Mouse (Mus musculus) hindbrain, embryonic 10.5 days (tissue): ENCODE measurements at regions not wholly inside any gene's neighbourhood (a gene's known extent, or its start where the extent isn't known, plus 50 kb on each side); places are given as distances from the start of the nearest gene placed in this dataset.
"Not testable (repeated sequence)": the region's sequence is repeated elsewhere in the genome, so short reads cannot be mapped to it uniquely, and the experiment has no call there.

Source experiments
- DNase-seq: peaks from one replicate; pipeline ENCODE4 v3.0.0-alpha.2; 2017; ENCODE audit warnings: low spot score
- H3K27ac ChIP-seq: fragments of 300-500 bp; sonication (generic); 2 replicates; pipeline ENCODE4 v1.5.1; 2016; ENCODE audit warnings: mild to moderate bottlenecking, moderate library complexity
- H3K27me3 ChIP-seq: fragments of 300-500 bp; sonication (generic); 2 replicates; pipeline ENCODE4 v1.6.1; 2016; ENCODE audit warnings: mild to moderate bottlenecking; ENCODE audit not compliant: poor library complexity, insufficient read depth, severe bottlenecking
- H3K36me3 ChIP-seq: fragments of 300-500 bp; sonication (generic); 2 replicates; pipeline ENCODE4 v1.6.1; 2016; ENCODE audit warnings: mild to moderate bottlenecking, moderate library complexity
- H3K4me1 ChIP-seq: fragments of 300-500 bp; sonication (generic); replicated peaks from 2 replicates; pipeline ENCODE4 v1.6.1; 2016; ENCODE audit warnings: mild to moderate bottlenecking
- H3K4me3 ChIP-seq: fragments of 300-500 bp; sonication (generic); 2 replicates; pipeline ENCODE4 v1.5.1; 2016; ENCODE audit warnings: mild to moderate bottlenecking, moderate library complexity
- H3K9me3 ChIP-seq: fragments of 300-500 bp; sonication (generic); 2 replicates; pipeline ENCODE4 v1.6.1; 2016; ENCODE audit warnings: mild to moderate bottlenecking, moderate library complexity
- WGBS: fragments of 180-500 bp; shearing (Covaris S2); methylation state at CpG from one replicate; pipeline ENCODE4 v1.1.7; 2016; 5-methylcytosine and 5-hydroxymethylcytosine counted together

GRCm38 (mm10) chr5:134848981-134849380 lies 57.6 kb downstream of the Tmem270 start:
- H3K36me3 ChIP-seq = no peaks in the 10 kb centered on the region
- H3K4me3 ChIP-seq = no peak overlapping the region
- no peaks in the 10 kb centered on the region for H3K4me1 ChIP-seq
- H3K9me3 ChIP-seq = peaks cover 6% of the 10 kb centered on the region; the same call in 1 of the 2 replicates
- no peaks in the 10 kb centered on the region for H3K27me3 ChIP-seq
- 96% methylated on average over 9 of the region's 9 CpGs for WGBS
- DNase-seq = no peak
- no peak overlapping the region for H3K27ac ChIP-seq

GRCm38 (mm10) chr5:134848571-134848970 lies 58.0 kb downstream of the Tmem270 start:
- H3K4me1 ChIP-seq = no peaks in the 10 kb centered on the region
- no peaks in the 10 kb centered on the region for H3K36me3 ChIP-seq
- H3K27ac ChIP-seq = no peak overlapping the region
- WGBS = 94% methylated on average over 13 of the region's 13 CpGs
- no peaks in the 10 kb centered on the region for H3K27me3 ChIP-seq
- no peak overlapping the region for H3K4me3 ChIP-seq
- no peak for DNase-seq
- peaks cover 10% of the 10 kb centered on the region; the same call in 1 of the 2 replicates for H3K9me3 ChIP-seq

DNA sequence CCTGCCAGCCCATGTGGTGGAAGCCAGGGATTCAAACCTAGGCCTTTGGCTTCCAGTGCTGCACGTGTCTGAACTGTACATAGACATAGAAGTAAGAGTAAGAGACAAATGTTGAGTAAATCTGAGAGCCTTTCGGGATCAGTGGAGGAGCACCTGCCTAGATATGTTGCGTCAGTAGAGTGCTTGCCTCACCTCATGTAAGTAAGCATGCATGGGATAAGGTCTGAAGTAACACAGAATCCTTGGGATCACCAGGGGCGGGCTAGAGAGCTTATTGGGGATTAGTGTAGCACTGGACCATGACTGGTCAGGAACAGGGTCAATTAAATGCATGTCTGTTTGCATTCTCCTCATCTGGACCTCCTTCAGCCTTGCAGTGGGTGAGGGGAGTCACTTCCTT lies 61.1 kb downstream of the Tmem270 start:
- Histone ChIP-seq H3K36me3 (no peaks in the 10 kb centered on the region), H3K4me1 (no peaks in the 10 kb centered on the region), H3K9me3 (peaks cover 22% of the 10 kb centered on the region; the same call in 1 of the 2 replicates), H3K27ac (no peak overlapping the region), H3K4me3 (no peak overlapping the region), H3K27me3 (no peaks in the 10 kb centered on the region)
- WGBS = 83% methylated on average over 4 of the region's 4 CpGs
- no peak for DNase-seq

DNA sequence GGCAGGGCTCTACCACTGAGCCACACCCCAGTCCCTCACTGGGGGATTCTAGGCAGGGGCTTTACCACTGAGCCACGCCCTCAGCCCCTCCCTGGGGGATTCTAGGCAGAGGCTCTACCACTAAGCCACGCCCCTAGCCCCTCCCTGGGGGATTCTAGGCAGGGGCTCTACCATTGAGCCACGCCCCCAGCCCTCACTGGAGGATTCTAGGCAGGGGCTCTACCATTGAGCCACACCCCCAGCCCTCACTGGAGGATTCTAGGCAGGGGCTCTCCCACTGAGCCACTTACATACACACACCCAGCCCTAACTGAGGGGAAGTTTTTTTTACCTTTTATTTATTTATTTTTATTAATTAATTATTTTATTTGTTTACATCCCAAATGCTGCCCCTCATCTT lies 62.3 kb downstream of the Tmem270 start:
- not testable (repeated sequence) for H3K4me1 ChIP-seq, H3K4me3 ChIP-seq, H3K27ac ChIP-seq, H3K36me3 ChIP-seq, DNase-seq, H3K27me3 ChIP-seq
- WGBS = 88% methylated on average over 3 of the region's 3 CpGs
- H3K9me3 ChIP-seq = peaks cover 24% of the 10 kb centered on the region; the same call in 1 of the 2 replicates

DNA sequence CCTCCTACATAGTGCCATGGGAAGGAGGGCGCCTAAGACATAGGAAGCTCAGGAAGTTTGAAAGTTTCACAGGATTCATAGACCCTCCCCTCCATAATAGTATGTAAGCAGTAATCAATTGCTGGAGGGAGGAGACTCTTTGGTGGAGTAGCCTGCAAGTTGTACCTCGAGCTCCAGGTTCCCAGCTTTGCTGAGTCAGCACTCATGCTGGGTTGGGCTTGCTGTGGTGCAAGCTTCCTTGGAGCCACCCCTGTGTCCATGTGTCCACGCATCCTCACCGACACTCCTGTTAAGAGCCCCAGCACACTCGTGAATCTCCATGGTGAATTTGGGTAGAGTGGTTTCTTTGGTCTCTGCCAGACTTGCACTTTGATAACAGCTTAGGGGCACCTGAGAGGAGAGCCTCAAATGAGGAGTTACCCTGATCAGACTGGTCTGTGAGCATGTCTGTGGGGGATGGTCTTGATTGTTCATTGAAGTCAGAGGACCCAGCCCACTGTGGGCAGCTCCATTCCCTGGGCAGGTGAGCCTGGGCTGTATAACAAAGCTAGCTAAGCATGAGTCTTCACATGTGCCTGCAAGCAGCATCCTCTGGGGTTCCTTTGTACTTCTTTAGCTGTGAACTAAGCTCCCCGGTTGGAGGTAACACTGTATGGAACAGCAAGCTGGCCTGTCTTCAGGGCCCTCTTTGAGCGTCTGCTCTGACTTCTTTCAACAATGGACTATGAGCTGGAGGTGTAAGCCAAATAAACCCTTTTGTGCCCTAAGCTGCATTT lies 65.1 kb downstream of the Tmem270 start:
- no peak overlapping the region for H3K4me3 ChIP-seq
- no peak overlapping the region for H3K27ac ChIP-seq
- no peak for DNase-seq
- H3K4me1 ChIP-seq = no peaks in the 10 kb centered on the region
- H3K36me3 ChIP-seq = no peaks in the 10 kb centered on the region
- 88% methylated on average over 7 of the region's 7 CpGs for WGBS
- H3K9me3 ChIP-seq = peaks cover 24% of the 10 kb centered on the region; the same call in 1 of the 2 replicates
- H3K27me3 ChIP-seq = no peaks in the 10 kb centered on the region

- no peak for DNase-seq
- Histone ChIP-seq H3K36me3 (no peaks in the 10 kb centered on the region), H3K9me3 (peaks cover 6% of the 10 kb centered on the region; the same call in 1 of the 2 replicates), H3K27ac (no peak overlapping the region), H3K4me1 (no peaks in the 10 kb centered on the region), H3K27me3 (no peaks in the 10 kb centered on the region), H3K4me3 (no peak overlapping the region)
Observed at GRCm38 (mm10) chr5:134836489-134836888, 70.0 kb downstream of the Tmem270 start.

- H3K4me3 ChIP-seq = no peak overlapping the region
- DNase-seq = no peak
- H3K27me3 ChIP-seq = no peaks in the 10 kb centered on the region
- H3K27ac ChIP-seq = no peak overlapping the region
- 78% methylated on average over 8 of the region's 8 CpGs for WGBS
- no peaks in the 10 kb centered on the region for H3K9me3 ChIP-seq
- H3K36me3 ChIP-seq = no peaks in the 10 kb centered on the region
- H3K4me1 ChIP-seq = no peaks in the 10 kb centered on the region
Observed at GRCm38 (mm10) chr5:134832896-134833295, 73.6 kb downstream of the Tmem270 start.

GRCm38 (mm10) chr5:134817671-134818070 lies 70.5 kb upstream of the Eln start:
- Histone ChIP-seq H3K4me3 (no peak overlapping the region), H3K4me1 (no peaks in the 10 kb centered on the region), H3K9me3 (0 out of 2 replicates have a peak, but pooled peaks cover 5% of the 10 kb centered on the region), H3K27ac (no peak overlapping the region), H3K36me3 (no peaks in the 10 kb centered on the region), H3K27me3 (no peaks in the 10 kb centered on the region)
- no peak for DNase-seq
- WGBS = 74% methylated on average over 4 of the region's 4 CpGs

GRCm38 (mm10) chr5:134809121-134809520 lies 62.0 kb upstream of the Eln start:
- H3K4me3 ChIP-seq = no peak overlapping the region
- peaks cover 13% of the 10 kb centered on the region for H3K9me3 ChIP-seq
- no peak for DNase-seq
- H3K27ac ChIP-seq = no peak overlapping the region
- no peaks in the 10 kb centered on the region for H3K4me1 ChIP-seq
- WGBS = 78% methylated on average over 9 of the region's 9 CpGs
- no peaks in the 10 kb centered on the region for H3K27me3 ChIP-seq
- no peaks in the 10 kb centered on the region for H3K36me3 ChIP-seq

DNA sequence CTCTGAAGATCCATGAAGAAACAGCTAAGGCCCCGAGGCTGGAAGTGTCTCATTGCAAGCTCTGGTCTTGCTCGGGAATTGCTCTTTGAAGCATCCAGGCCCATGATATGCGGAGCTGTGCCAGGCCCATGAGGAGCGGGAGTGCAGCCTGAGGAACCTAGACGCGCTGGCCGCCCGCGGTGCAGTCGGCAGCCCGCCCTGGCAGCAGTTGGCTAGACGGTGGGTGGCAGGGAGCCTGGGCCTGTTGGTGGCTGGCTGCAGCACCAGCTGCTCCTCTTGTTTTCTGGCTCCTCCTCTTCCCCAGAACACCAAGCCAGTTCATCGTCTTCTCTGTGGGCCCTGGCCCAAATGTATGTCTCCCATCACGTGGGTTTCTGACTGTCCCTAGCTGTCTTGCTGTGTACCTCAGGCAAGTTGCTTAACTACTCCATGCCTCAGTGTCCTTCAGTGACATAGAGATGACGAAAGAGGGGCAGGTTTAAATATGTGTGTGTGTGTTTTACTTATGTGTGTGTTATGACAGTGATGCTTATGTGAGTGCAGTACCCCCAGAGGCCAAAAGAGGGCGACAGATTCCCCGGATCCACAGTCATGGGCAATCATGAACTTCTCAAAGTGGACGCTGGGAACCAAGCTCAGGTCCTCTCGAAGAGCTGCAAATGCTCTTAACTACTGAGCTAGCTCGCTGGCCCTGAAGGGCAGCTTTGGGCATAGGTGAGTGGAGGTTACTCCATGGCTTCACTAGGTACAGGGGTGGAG lies 57.3 kb upstream of the Eln start:
- no peak for DNase-seq
- Histone ChIP-seq H3K36me3 (no peaks in the 10 kb centered on the region), H3K27ac (no peak overlapping the region), H3K4me3 (no peak overlapping the region), H3K9me3 (peaks cover 15% of the 10 kb centered on the region), H3K27me3 (no peaks in the 10 kb centered on the region), H3K4me1 (no peaks in the 10 kb centered on the region)
- WGBS = 90% methylated on average over 20 of the region's 20 CpGs

DNA sequence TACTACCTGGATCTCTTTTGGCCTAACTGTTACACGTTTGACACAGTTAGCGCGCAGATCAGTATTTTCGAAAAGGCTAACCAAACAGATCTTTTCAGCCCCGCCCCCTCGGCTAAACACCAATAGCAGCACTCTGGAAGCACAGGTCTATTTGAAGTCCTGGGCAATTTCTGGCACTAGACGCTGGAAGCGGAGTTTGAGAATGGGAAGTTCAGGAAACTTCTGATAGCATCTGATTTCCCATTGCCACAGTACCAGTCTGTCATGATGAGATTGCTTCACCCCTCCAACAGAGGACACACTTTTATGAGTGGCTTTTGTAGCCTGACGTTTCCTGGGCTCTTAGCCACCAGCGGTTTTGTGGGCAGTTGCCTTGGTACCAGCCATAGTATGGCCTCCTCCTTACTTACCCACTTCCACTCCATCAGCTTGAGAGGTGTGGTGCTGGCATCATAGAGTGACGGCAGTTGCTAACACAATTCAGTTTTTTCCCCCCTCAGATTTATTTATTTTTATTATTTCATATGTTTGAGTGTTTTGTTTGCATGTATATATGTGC lies 55.1 kb upstream of the Eln start:
- no peak overlapping the region for H3K4me3 ChIP-seq
- H3K4me1 ChIP-seq = peaks cover 8% of the 10 kb centered on the region; the same call in 1 of the 2 replicates
- peaks cover 15% of the 10 kb centered on the region for H3K9me3 ChIP-seq
- H3K27me3 ChIP-seq = no peaks in the 10 kb centered on the region
- 88% methylated on average over 11 of the region's 11 CpGs for WGBS
- no peaks in the 10 kb centered on the region for H3K36me3 ChIP-seq
- H3K27ac ChIP-seq = no peak overlapping the region
- DNase-seq = no peak

DNA sequence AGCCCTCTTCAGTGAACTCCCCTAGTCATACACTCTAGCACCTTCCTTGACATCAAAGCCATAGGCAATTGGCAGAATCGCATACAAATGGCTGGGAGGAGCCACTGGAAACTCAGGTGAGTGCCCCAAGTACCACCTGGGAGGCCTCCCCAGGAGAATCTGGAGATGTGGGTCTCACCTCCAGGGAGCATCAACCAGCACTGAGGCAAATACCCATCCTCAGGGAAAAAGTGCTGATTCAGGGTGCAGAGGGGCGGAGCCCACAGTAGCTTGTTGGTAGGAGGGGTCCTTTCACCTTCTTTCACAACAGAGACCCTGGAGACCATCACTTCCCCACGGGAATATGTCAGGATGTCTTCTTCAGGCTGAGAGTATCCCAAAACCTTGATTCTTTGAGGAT lies 53.4 kb upstream of the Eln start:
- no peak for DNase-seq
- peaks cover 8% of the 10 kb centered on the region; the same call in 1 of the 2 replicates for H3K4me1 ChIP-seq
- WGBS = 88% methylated on average over 3 of the region's 3 CpGs
- H3K36me3 ChIP-seq = no peaks in the 10 kb centered on the region
- H3K4me3 ChIP-seq = no peak overlapping the region
- H3K27ac ChIP-seq = no peak overlapping the region
- H3K9me3 ChIP-seq = peaks cover 15% of the 10 kb centered on the region
- H3K27me3 ChIP-seq = no peaks in the 10 kb centered on the region

- Histone ChIP-seq H3K27me3 (no peaks in the 10 kb centered on the region), H3K36me3 (no peaks in the 10 kb centered on the region), H3K27ac (no peak overlapping the region), H3K4me3 (no peak overlapping the region), H3K4me1 (peaks cover 8% of the 10 kb centered on the region; the same call in 1 of the 2 replicates), H3K9me3 (peaks cover 10% of the 10 kb centered on the region)
- DNase-seq = no peak
Observed at GRCm38 (mm10) chr5:134799911-134800310, 52.8 kb upstream of the Eln start.
